Mouse (Mus musculus) embryonic facial prominence, embryonic 13.5 days (tissue): Measurements from ENCODE around the gene Pde4d. TPM values are rescaled to one million over a fixed set of nuclear protein-coding genes. Genes with fewer than 3 reads are reported as not detected.

ENCODE experiments used
- ATAC-seq: fragments of 200-750 bp; cut with Nextera tagmentation; 2 replicates; pipeline ENCODE4 v1.8.0; 2017; ENCODE audit warnings: low read depth; ENCODE audit not compliant: insufficient number of reproducible peaks, insufficient read depth, low FRiP score, low TSS enrichment
- H3K27ac ChIP-seq: fragments of 300-500 bp; sonication (generic); 2 replicates; pipeline ENCODE4 v1.5.1; 2015; ENCODE audit warnings: moderate library complexity, mild to moderate bottlenecking, inconsistent platforms
- H3K27me3 ChIP-seq: fragments of 300-500 bp; sonication (generic); 2 replicates; pipeline ENCODE4 v1.6.1; 2015; ENCODE audit warnings: mild to moderate bottlenecking, inconsistent platforms
- H3K36me3 ChIP-seq: fragments of 300-500 bp; sonication (generic); 2 replicates; pipeline ENCODE4 v1.6.1; 2015; ENCODE audit warnings: mild to moderate bottlenecking, inconsistent platforms
- H3K4me1 ChIP-seq: fragments of 300-500 bp; sonication (generic); 2 replicates; pipeline ENCODE4 v1.6.1; 2015; ENCODE audit warnings: inconsistent platforms
- H3K4me2 ChIP-seq: fragments of 300-500 bp; sonication (generic); 2 replicates; pipeline ENCODE4 v1.6.1; 2015; ENCODE audit warnings: moderate library complexity, mild to moderate bottlenecking, inconsistent platforms
- H3K4me3 ChIP-seq: fragments of 300-500 bp; sonication (generic); 2 replicates; pipeline ENCODE4 v1.5.1; 2015; ENCODE audit warnings: mild to moderate bottlenecking, inconsistent platforms
- H3K9ac ChIP-seq: fragments of 300-500 bp; sonication (generic); 2 replicates; pipeline ENCODE4 v1.6.1; 2015; ENCODE audit warnings: mild to moderate bottlenecking, inconsistent platforms
- H3K9me3 ChIP-seq: fragments of 300-500 bp; sonication (generic); 2 replicates; pipeline ENCODE4 v1.6.1; 2016; ENCODE audit warnings: inconsistent platforms
- WGBS: fragments of 180-500 bp; shearing (Covaris S2); methylation state at CpG from one replicate; pipeline ENCODE4 v1.1.7; 2015; ENCODE audit warnings: mixed read lengths; 5-methylcytosine and 5-hydroxymethylcytosine counted together
- polyA plus RNA-seq: library from polyadenylated mRNA; unstranded; fragments of >200 nt; fragmentation: Nextera tagmentation; extraction: Ambion mirVana; gene quantifications from 2 replicates; pipeline ENCODE4 v1.2.1, GENCODE M21; 2015

The Pde4d gene
- polyA plus RNA-seq, 1 experiment from 2014 or later: 22.9 TPM

- H3K4me1 ChIP-seq: 0 out of 2 replicates have a peak, but pooled peaks cover 2% of the 10 kb centered on the region
- no peak overlapping the region for H3K4me3 ChIP-seq
- no peak overlapping the region for H3K27ac ChIP-seq
- H3K9ac ChIP-seq: no peak overlapping the region
- no peaks in the 10 kb centered on the region for H3K36me3 ChIP-seq
- no peak for ATAC-seq
- 76% methylated on average over 4 of the region's 4 CpGs for WGBS
- H3K9me3 ChIP-seq: no peaks in the 10 kb centered on the region
- H3K27me3 ChIP-seq: no peaks in the 10 kb centered on the region
- H3K4me2 ChIP-seq: no peak overlapping the region
These were observed 1220.2 kb downstream of the Pde4d start for GRCm38 (mm10) chr13:109669965-109670364.

- 49% methylated on average over 8 of the region's 8 CpGs for WGBS
- Histone ChIP-seq H3K27ac (no peak overlapping the region), H3K4me2 (no peak overlapping the region), H3K4me1 (no peaks in the 10 kb centered on the region), H3K9me3 (no peaks in the 10 kb centered on the region), H3K36me3 (no peaks in the 10 kb centered on the region), H3K27me3 (no peaks in the 10 kb centered on the region), H3K9ac (no peak overlapping the region), H3K4me3 (no peak overlapping the region)
- ATAC-seq: no peak
These were observed 1222.0 kb downstream of the Pde4d start for GRCm38 (mm10) chr13:109671589-109672347.

GRCm38 (mm10) chr13:109677047-109677446 lies 1227.3 kb downstream of the Pde4d start:
- H3K9ac ChIP-seq: no peak overlapping the region
- WGBS: 54% methylated on average over 4 of the region's 4 CpGs
- H3K4me1 ChIP-seq: no peaks in the 10 kb centered on the region
- H3K4me3 ChIP-seq: no peak overlapping the region
- no peaks in the 10 kb centered on the region for H3K36me3 ChIP-seq
- no peak for ATAC-seq
- H3K4me2 ChIP-seq: no peak overlapping the region
- H3K27me3 ChIP-seq: no peaks in the 10 kb centered on the region
- H3K27ac ChIP-seq: no peak overlapping the region
- H3K9me3 ChIP-seq: no peaks in the 10 kb centered on the region

- H3K9me3 ChIP-seq: no peaks in the 10 kb centered on the region
- H3K4me2 ChIP-seq: no peak overlapping the region
- H3K36me3 ChIP-seq: no peaks in the 10 kb centered on the region
- H3K27me3 ChIP-seq: no peaks in the 10 kb centered on the region
- H3K27ac ChIP-seq: no peak overlapping the region
- H3K4me3 ChIP-seq: no peak overlapping the region
- no peak for ATAC-seq
- no peaks in the 10 kb centered on the region for H3K4me1 ChIP-seq
- 66% methylated on average over 3 of the region's 3 CpGs for WGBS
- no peak overlapping the region for H3K9ac ChIP-seq
These were observed 1227.9 kb downstream of the Pde4d start for GRCm38 (mm10) chr13:109677617-109678016.

- Histone ChIP-seq H3K4me1 (no peaks in the 10 kb centered on the region), H3K27ac (no peak overlapping the region), H3K4me3 (no peak overlapping the region), H3K27me3 (peaks cover 2% of the 10 kb centered on the region; the same call in 1 of the 2 replicates), H3K36me3 (no peaks in the 10 kb centered on the region), H3K9ac (no peak overlapping the region), H3K4me2 (no peak overlapping the region), H3K9me3 (no peaks in the 10 kb centered on the region)
- 83% methylated on average over 1 of the region's 1 CpGs for WGBS
- no peak for ATAC-seq
These were observed 1229.2 kb downstream of the Pde4d start for GRCm38 (mm10) chr13:109678991-109679390.

GRCm38 (mm10) chr13:109680229-109680628 lies 1230.5 kb downstream of the Pde4d start:
- Histone ChIP-seq H3K4me2 (no peak overlapping the region), H3K9me3 (no peaks in the 10 kb centered on the region), H3K4me3 (no peak overlapping the region), H3K27me3 (peaks cover 3% of the 10 kb centered on the region; the same call in 1 of the 2 replicates), H3K36me3 (no peaks in the 10 kb centered on the region), H3K4me1 (0 out of 2 replicates have a peak, but pooled peaks cover 2% of the 10 kb centered on the region), H3K9ac (no peak overlapping the region), H3K27ac (no peak overlapping the region)
- WGBS: 88% methylated on average over 8 of the region's 8 CpGs
- no peak for ATAC-seq

- Histone ChIP-seq H3K27ac (no peak overlapping the region), H3K9me3 (no peaks in the 10 kb centered on the region), H3K9ac (no peak overlapping the region), H3K36me3 (no peaks in the 10 kb centered on the region), H3K27me3 (peaks cover 3% of the 10 kb centered on the region; the same call in 1 of the 2 replicates), H3K4me1 (0 out of 2 replicates have a peak, but pooled peaks cover 10% of the 10 kb centered on the region), H3K4me3 (no peak overlapping the region), H3K4me2 (no peak overlapping the region)
- ATAC-seq: no peak
- 83% methylated on average over 4 of the region's 4 CpGs for WGBS
These were observed 1232.0 kb downstream of the Pde4d start for GRCm38 (mm10) chr13:109681699-109682293.

GRCm38 (mm10) chr13:109683001-109683400 lies 1233.3 kb downstream of the Pde4d start:
- H3K36me3 ChIP-seq: no peaks in the 10 kb centered on the region
- H3K27me3 ChIP-seq: peaks cover 3% of the 10 kb centered on the region; the same call in 1 of the 2 replicates
- H3K9ac ChIP-seq: no peak overlapping the region
- H3K27ac ChIP-seq: no peak overlapping the region
- H3K9me3 ChIP-seq: no peaks in the 10 kb centered on the region
- WGBS: 72% methylated on average over 10 of the region's 10 CpGs
- no peak overlapping the region for H3K4me2 ChIP-seq
- ATAC-seq: no peak
- H3K4me3 ChIP-seq: no peak overlapping the region
- 0 out of 2 replicates have a peak, but pooled peaks cover 10% of the 10 kb centered on the region for H3K4me1 ChIP-seq

- H3K27me3 ChIP-seq: peaks cover 3% of the 10 kb centered on the region; the same call in 1 of the 2 replicates
- peak overlapping the region; percentile 77 for H3K4me2 ChIP-seq
- no peak overlapping the region for H3K9ac ChIP-seq
- H3K27ac ChIP-seq: no peak overlapping the region
- no peaks in the 10 kb centered on the region for H3K36me3 ChIP-seq
- ATAC-seq: no peak
- H3K9me3 ChIP-seq: no peaks in the 10 kb centered on the region
- H3K4me1 ChIP-seq: 0 out of 2 replicates have a peak, but pooled peaks cover 10% of the 10 kb centered on the region
- 37% methylated on average over 3 of the region's 3 CpGs for WGBS
- H3K4me3 ChIP-seq: peak overlapping the region; percentile 47
These were observed 1235.2 kb downstream of the Pde4d start for GRCm38 (mm10) chr13:109684985-109685295.

- H3K27ac ChIP-seq: no peak overlapping the region
- ATAC-seq: no peak
- WGBS: 1% methylated on average over 29 of the region's 29 CpGs
These were observed 1235.8 kb downstream of the Pde4d start for GRCm38 (mm10) chr13:109685296-109686115.

GRCm38 (mm10) chr13:109686116-109686876 lies 1236.5 kb downstream of the Pde4d start:
- peak overlapping the region; percentile 70 for H3K9ac ChIP-seq
- H3K9me3 ChIP-seq: no peaks in the 10 kb centered on the region
- WGBS: 16% methylated on average over 4 of the region's 4 CpGs
- H3K27me3 ChIP-seq: peaks cover 3% of the 10 kb centered on the region; the same call in 1 of the 2 replicates
- ATAC-seq: no peak
- H3K4me3 ChIP-seq: peak overlapping the region; percentile 47
- H3K4me1 ChIP-seq: 0 out of 2 replicates have a peak, but pooled peaks cover 10% of the 10 kb centered on the region
- no peak overlapping the region for H3K27ac ChIP-seq
- H3K36me3 ChIP-seq: no peaks in the 10 kb centered on the region
- peak overlapping the region; percentile 77 for H3K4me2 ChIP-seq

More at GRCm38 (mm10) chr13:109685296-109686115, 1235.8 kb downstream of the Pde4d start:
- peak overlapping the region; percentile 77 for H3K4me2 ChIP-seq
- H3K27me3 ChIP-seq: peaks cover 3% of the 10 kb centered on the region; the same call in 1 of the 2 replicates
- H3K4me1 ChIP-seq: 0 out of 2 replicates have a peak, but pooled peaks cover 10% of the 10 kb centered on the region
- H3K36me3 ChIP-seq: no peaks in the 10 kb centered on the region
- H3K9me3 ChIP-seq: no peaks in the 10 kb centered on the region
- peak overlapping the region; percentile 47 for H3K4me3 ChIP-seq
- peak overlapping the region; percentile 70 for H3K9ac ChIP-seq
